Mouse (Mus musculus) megakaryocyte, embryonic 14.5 days (primary cell): ENCODE data around the gene Dennd1a.

Experiments
- FLI1 ChIP-seq: IDR thresholded peaks from 2 replicates; pipeline ENCODE4 v1.6.1; 2012; ENCODE audit warnings: low read length, inconsistent platforms, mixed read lengths
- GATA1 ChIP-seq: IDR thresholded peaks from 3 replicates; pipeline ENCODE4 v1.6.1; 2012; ENCODE audit warnings: mixed read lengths, low read length, inconsistent platforms, borderline replicate concordance

GRCm38 (mm10) chr2:38161484-38161883 lies 125.7 kb downstream of the Dennd1a start:
- TF ChIP-seq FLI1 (no peak), GATA1 (no peak)
